Mouse (Mus musculus) forebrain, embryonic 11.5 days (tissue): ENCODE data around the gene Rif1. TPM values are rescaled to one million over a fixed set of nuclear protein-coding genes. Genes with fewer than 3 reads are reported as not detected.

Experiments
- ATAC-seq: fragments of 200-750 bp; cut with Nextera tagmentation; replicated peaks from 2 replicates; pipeline ENCODE4 v1.8.0; 2017; ENCODE audit warnings: moderate TSS enrichment; ENCODE audit not compliant: low FRiP score
- DNase-seq: peaks from one replicate; pipeline ENCODE4 v3.0.0-alpha.2; 2017; ENCODE audit warnings: low spot score
- H3K27ac ChIP-seq: fragments of 300-500 bp; sonication (generic); 2 replicates; pipeline ENCODE4 v1.5.1; 2014; ENCODE audit warnings: low read depth, low read length
- H3K27me3 ChIP-seq: fragments of 300-500 bp; sonication (generic); 2 replicates; pipeline ENCODE4 v1.6.1; 2014; ENCODE audit warnings: mild to moderate bottlenecking, low read length, mixed read lengths; ENCODE audit not compliant: control insufficient read depth, insufficient read depth
- H3K36me3 ChIP-seq: fragments of 300-500 bp; sonication (generic); 2 replicates; pipeline ENCODE4 v1.6.1; 2014; ENCODE audit warnings: mild to moderate bottlenecking, low read length, moderate library complexity, mixed read lengths; ENCODE audit not compliant: control insufficient read depth, insufficient read depth
- H3K4me1 ChIP-seq: fragments of 300-500 bp; sonication (generic); replicated peaks from 2 replicates; pipeline ENCODE4 v1.6.1; 2014; ENCODE audit warnings: low read length, mixed read lengths; ENCODE audit not compliant: control insufficient read depth, insufficient read depth
- H3K4me2 ChIP-seq: fragments of 300-500 bp; sonication (generic); 2 replicates; pipeline ENCODE4 v1.6.1; 2014; ENCODE audit warnings: low read depth, mild to moderate bottlenecking, low read length, moderate library complexity, mixed read lengths; ENCODE audit not compliant: severe bottlenecking
- H3K4me3 ChIP-seq: fragments of 300-500 bp; sonication (generic); 2 replicates; pipeline ENCODE4 v1.5.1; 2014; ENCODE audit warnings: low read depth, low read length
- H3K9ac ChIP-seq: fragments of 300-500 bp; sonication (generic); 2 replicates; pipeline ENCODE4 v1.6.1; 2014; ENCODE audit warnings: low read length
- H3K9me3 ChIP-seq: fragments of 300-500 bp; sonication (generic); 2 replicates; pipeline ENCODE4 v1.6.1; 2016; ENCODE audit warnings: low read length, mixed read lengths; ENCODE audit not compliant: control insufficient read depth
- WGBS: fragments of 180-500 bp; shearing (Covaris S2); extraction: QIAGEN DNeasy Blood & Tissue Kit; methylation state at CpG from one replicate; pipeline ENCODE4 v1.1.7; 2014; 5-methylcytosine and 5-hydroxymethylcytosine counted together
- polyA plus RNA-seq: library from polyadenylated mRNA; unstranded; fragments of >200 nt; fragmentation: Nextera tagmentation; extraction: Ambion mirVana; gene quantifications from 2 replicates; pipeline ENCODE4 v1.2.1, GENCODE M21; 2014

The Rif1 gene
- polyA plus RNA-seq = 55.7 and 63.2 TPM in 2 replicates

DNA sequence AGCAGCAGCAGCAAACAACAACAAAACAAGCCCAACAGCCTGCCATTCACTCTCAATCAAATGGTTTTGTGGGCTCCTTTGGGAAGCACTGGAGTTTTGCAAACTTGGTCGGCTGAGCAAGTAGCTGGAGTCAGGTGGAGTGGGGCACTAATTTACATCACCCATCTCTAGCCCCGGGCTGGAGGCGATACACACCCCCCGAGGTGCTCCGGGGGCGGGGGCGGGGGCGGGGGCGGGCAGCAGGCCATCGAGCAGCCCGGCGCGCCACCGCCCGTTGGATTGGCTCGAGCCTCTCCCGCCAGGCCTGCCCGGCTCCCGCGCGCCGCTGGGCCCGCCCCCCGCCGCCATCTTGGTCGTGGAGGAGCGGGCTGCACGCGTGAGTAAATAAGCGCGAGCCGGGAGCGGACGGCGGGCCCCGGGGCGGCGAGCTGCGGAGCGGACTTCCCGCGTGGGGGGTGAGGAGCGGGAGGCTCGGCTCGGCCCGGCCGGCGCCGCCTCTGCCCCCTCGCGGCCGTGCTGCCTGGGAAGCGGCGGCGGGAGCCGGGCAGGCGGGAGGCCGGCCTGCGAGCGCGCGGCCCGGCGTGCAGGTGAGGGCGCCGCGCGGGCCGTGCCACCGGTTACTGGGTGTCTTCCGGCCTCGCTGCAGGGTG lies at the start of gene Rif1:
Gene Rif1, plus strand, starts transcription at position 342 of the 650 bp plus-strand sequence.
- WGBS = under 1% methylated on average over 59 of the region's 72 CpGs
- DNase-seq (peak; percentile 97), ATAC-seq (peak; percentile 96)
- no peaks in the 10 kb centered on the region for H3K27me3 ChIP-seq
- H3K4me3 ChIP-seq = peak within 1 kb of the TSS; percentile 98
- no peaks in the 10 kb centered on the region for H3K9me3 ChIP-seq
- H3K4me1 ChIP-seq = 0 out of 2 replicates have a peak, but pooled peaks cover 8% of the 10 kb centered on the region
- peak within 1 kb of the TSS; percentile 70 for H3K4me2 ChIP-seq
- peaks cover 4% of the 10 kb centered on the region; the same call in 1 of the 2 replicates for H3K36me3 ChIP-seq
- H3K9ac ChIP-seq = peak within 1 kb of the TSS; percentile 97
- peak within 1 kb of the TSS; percentile 76 for H3K27ac ChIP-seq

DNA sequence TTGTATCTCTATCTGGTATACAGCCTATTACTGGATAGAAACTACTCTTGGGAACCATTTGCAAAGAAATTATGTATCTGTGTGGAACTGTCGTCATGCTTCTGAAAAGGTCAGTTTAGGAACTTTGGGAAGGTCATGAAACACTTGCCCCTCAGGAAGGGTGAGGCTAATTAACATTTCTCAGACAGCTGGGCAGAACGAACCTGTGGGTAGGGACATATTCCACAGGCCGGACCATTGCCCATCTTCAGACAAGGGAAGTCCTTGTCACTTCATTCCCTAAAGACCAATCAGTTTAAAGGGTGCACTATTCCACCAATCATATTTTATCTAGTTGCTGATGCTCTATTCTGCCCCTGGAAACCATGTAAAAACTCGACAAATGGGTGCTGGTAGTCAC lies 45.6 kb upstream of the Rif1 start:
- no peak for DNase-seq
- H3K27me3 ChIP-seq = no peaks in the 10 kb centered on the region
- WGBS = 76% methylated on average over 4 of the region's 4 CpGs

DNA sequence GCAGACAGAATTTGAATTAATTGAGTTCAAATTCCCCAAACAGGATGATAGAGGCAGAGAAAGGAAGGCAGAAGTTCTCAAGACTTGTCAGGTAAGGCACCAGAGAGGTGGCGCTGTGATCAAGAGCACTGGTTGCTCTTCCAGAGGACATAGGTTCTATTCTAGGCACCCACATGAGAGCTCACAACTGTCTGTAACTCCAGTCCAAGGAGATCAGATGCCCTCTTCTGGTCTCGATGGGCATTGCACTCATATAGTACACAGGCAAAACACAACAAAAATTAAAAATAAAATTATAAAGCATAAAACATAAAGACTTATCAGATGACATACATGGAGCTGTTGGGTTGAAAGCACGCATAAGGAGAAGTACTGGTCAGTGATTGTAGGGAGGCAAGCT lies 43.2 kb upstream of the Rif1 start:
- DNase-seq = no peak
- Histone ChIP-seq H3K36me3 (no peaks in the 10 kb centered on the region), H3K27ac (no peak overlapping the region), H3K4me3 (no peak overlapping the region), H3K9me3 (no peaks in the 10 kb centered on the region), H3K4me2 (no peak overlapping the region), H3K27me3 (no peaks in the 10 kb centered on the region), H3K4me1 (no peaks in the 10 kb centered on the region), H3K9ac (no peak overlapping the region)
- 85% methylated on average over 3 of the region's 3 CpGs for WGBS
- no peak for ATAC-seq

More for the DNA sequence above, 45.6 kb upstream of the Rif1 start:
- no peak overlapping the region for H3K4me3 ChIP-seq
- no peaks in the 10 kb centered on the region for H3K36me3 ChIP-seq
- H3K27ac ChIP-seq = no peak overlapping the region
- no peak overlapping the region for H3K4me2 ChIP-seq
- no peaks in the 10 kb centered on the region for H3K9me3 ChIP-seq
- no peak for ATAC-seq
- no peak overlapping the region for H3K9ac ChIP-seq
- H3K4me1 ChIP-seq = no peaks in the 10 kb centered on the region

DNA sequence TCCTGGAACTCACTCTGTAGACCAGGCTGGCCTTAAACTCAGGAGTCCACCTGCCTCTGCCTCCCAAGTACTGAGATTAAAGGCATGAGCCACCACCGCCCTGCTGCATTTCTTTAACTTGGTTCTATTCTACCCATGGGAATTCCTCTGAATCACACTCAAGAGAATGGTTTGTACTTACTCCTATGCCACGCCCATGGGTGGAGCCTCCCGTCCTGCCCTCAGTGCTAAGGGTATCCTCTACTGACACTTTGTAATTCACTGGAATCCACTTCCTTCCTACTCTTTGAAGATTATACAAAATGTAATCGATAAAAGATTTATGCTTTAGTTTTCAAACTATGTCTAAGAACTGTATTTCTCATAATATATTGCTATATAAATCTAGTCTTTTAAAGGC lies 41.1 kb upstream of the Rif1 start:
- Histone ChIP-seq H3K4me2 (no peak overlapping the region), H3K9me3 (no peaks in the 10 kb centered on the region), H3K36me3 (no peaks in the 10 kb centered on the region), H3K27ac (no peak overlapping the region), H3K9ac (no peak overlapping the region), H3K27me3 (no peaks in the 10 kb centered on the region), H3K4me3 (no peak overlapping the region), H3K4me1 (no peaks in the 10 kb centered on the region)
- no peak for DNase-seq
- ATAC-seq = no peak
- 87% methylated on average over 4 of the region's 4 CpGs for WGBS

DNA sequence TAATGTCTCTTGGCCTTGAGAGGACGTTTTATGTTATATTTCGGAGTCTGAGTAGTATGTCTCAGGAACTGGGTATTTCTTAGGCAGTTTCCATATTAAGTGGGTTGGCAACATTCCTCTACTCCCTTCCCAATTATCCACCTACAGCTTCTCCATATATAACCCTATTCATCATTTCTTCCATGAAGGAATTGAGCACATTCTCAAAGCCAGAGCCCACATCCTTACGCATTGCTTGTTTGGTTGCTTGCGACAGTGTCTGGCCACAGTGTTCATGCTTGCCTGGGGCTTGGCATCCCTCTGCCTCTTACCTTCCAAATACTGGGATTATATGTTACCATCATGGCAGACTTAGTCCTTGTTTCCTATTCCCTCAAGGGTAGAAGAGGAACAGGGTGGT lies 38.0 kb upstream of the Rif1 start:
- Histone ChIP-seq H3K36me3 (no peaks in the 10 kb centered on the region), H3K27ac (no peak overlapping the region), H3K4me3 (no peak overlapping the region), H3K9ac (no peak overlapping the region), H3K4me1 (peaks cover 5% of the 10 kb centered on the region; the same call in 1 of the 2 replicates), H3K9me3 (no peaks in the 10 kb centered on the region), H3K4me2 (no peak overlapping the region), H3K27me3 (no peaks in the 10 kb centered on the region)
- ATAC-seq (no peak), DNase-seq (no peak)
- 86% methylated on average over 4 of the region's 4 CpGs for WGBS

DNA sequence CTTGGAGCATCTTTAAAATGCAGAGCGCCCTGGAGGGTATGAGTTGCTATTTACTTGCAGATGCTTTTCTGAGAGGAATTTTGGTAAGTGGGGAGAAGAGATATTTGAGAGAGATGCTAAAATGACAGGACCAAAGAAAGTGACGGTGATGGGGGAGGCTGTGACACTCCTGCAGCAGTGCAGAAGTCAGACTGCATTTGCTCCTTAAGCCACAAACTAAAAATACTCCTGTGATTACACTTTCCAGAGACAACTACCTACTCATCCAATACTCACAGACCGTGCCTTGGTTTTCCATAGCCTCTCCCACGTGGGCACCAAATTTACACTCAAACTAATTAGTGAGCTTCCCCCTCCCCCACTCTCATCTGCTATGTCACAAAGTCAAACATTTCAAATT lies 37.5 kb upstream of the Rif1 start:
- Histone ChIP-seq H3K36me3 (no peaks in the 10 kb centered on the region), H3K27ac (no peak overlapping the region), H3K9ac (no peak overlapping the region), H3K4me3 (no peak overlapping the region), H3K4me1 (peaks cover 5% of the 10 kb centered on the region; the same call in 1 of the 2 replicates), H3K9me3 (no peaks in the 10 kb centered on the region), H3K27me3 (no peaks in the 10 kb centered on the region), H3K4me2 (no peak overlapping the region)
- 75% methylated on average over 4 of the region's 4 CpGs for WGBS
- no peak for DNase-seq
- ATAC-seq = no peak

DNA sequence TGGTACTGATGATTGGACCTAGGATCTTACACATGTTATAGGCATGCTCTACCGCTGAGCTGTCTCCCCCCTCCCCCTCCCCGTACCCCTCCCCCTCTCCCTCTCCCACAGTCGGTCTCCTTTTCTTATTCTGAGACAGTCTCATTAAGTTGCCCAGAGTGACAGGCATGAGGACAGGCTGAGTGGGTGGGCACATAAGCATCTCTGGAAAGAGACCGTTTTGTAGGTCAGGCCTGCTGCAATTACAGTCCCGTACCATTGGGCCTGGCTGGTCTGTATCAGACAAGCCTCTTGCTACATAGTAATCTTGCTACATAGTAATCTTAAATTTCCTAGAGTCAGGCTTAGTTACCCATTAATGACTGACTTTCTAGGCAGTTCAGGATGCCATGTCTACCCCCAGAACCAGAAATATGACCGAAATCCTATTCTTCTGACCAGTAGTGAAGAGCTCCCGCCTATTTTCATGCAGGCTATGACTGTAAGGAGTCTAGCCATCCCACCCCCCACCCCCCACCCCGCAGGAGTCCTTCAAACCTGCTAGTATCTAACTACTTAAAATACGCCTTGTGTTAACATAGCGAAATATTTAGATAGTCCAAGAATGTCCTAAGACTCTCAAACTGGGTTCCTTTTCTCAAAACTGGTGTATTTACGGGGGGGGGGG lies 35.6 kb upstream of the Rif1 start:
- 30% methylated on average over 11 of the region's 11 CpGs for WGBS
- H3K4me2 ChIP-seq = peak overlapping the region; percentile 64; the same call in 1 of the 2 replicates
- no peaks in the 10 kb centered on the region for H3K27me3 ChIP-seq
- no peak overlapping the region for H3K4me3 ChIP-seq
- no peak overlapping the region; the same call in 1 of the 2 replicates for H3K9ac ChIP-seq
- ATAC-seq (peak; percentile 85), DNase-seq (peak; percentile 61)
- no peak overlapping the region for H3K27ac ChIP-seq
- H3K36me3 ChIP-seq = no peaks in the 10 kb centered on the region
- peaks cover 5% of the 10 kb centered on the region; the same call in 1 of the 2 replicates for H3K4me1 ChIP-seq
- H3K9me3 ChIP-seq = no peaks in the 10 kb centered on the region

DNA sequence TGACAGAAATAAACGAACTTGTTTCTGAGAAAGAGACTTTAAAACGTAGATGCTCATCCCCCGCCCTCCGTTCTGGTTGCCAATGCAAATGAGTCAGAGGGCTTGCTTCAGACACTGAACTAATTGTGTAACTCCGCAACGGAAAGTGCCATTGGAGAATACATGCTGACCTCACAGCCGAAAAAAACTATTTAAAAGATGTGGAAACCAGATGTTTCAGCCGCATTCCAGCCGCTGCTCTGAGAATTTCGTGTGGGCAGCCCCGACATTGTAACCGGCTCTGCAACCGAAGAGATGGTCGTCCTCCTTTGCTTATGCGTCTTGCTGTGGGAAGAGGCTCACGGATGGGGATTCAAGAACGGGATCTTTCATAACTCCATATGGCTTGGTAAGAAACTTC lies 34.8 kb upstream of the Rif1 start, which contains the start of gene Tnfaip6:
Gene Tnfaip6, plus strand, starts transcription at position 128 of the 400 bp plus-strand sequence.
- no peaks in the 10 kb centered on the region for H3K9me3 ChIP-seq
- no peaks in the 10 kb centered on the region for H3K36me3 ChIP-seq
- H3K4me2 ChIP-seq = peak within 1 kb of the TSS; percentile 64
- DNase-seq (peak; percentile 73), ATAC-seq (peak; percentile 63)
- no peaks in the 10 kb centered on the region for H3K27me3 ChIP-seq
- peaks cover 5% of the 10 kb centered on the region; the same call in 1 of the 2 replicates for H3K4me1 ChIP-seq
- H3K4me3 ChIP-seq = peak within 1 kb of the TSS; percentile 45
- H3K27ac ChIP-seq = no peak within 1 kb of the TSS
- WGBS = under 1% methylated on average over 17 of the region's 17 CpGs
- peak within 1 kb of the TSS; percentile 58 for H3K9ac ChIP-seq
